Mouse (Mus musculus): ENCODE data around the gene Zdhhc22. TPM values are rescaled to one million over a fixed set of nuclear protein-coding genes. Genes with fewer than 3 reads are reported as not detected.

Zdhhc22 gene
- polyA plus RNA-seq, 1 experiment, result not detected

- Histone ChIP-seq H3K4me3 (replicated peaks; ENCODE audit: control insufficient read depth, low read depth, low read length) (no peak overlapping the region), H3K27ac (ENCODE audit: control insufficient read depth, insufficient read depth, low read depth, low read length, poor library complexity) (no peak overlapping the region), H3K4me1 (ENCODE audit: control insufficient read depth, insufficient read depth, low read length) (no peaks in the 10 kb centered on the region)
- 31% methylated on average over 4 of the region's 4 CpGs for WGBS
- TF ChIP-seq POLR2A (IDR thresholded peaks at IDR 0.05; ENCODE audit: borderline replicate concordance, control insufficient read depth, low read depth, low read length) (no peak), CTCF (IDR thresholded peaks at IDR 0.05; ENCODE audit: control insufficient read depth, insufficient read depth, low read length) (no peak)
These were observed 3.9 kb upstream of the Zdhhc22 start for GRCm38 (mm10) chr12:86994166-86994565.

GRCm38 (mm10) chr12:86990755-86991110 is 503 bp upstream of the Zdhhc22 start:
- Histone ChIP-seq H3K27ac (ENCODE audit: control insufficient read depth, insufficient read depth, low read depth, low read length, poor library complexity) (no peak overlapping the region), H3K4me3 (replicated peaks; ENCODE audit: control insufficient read depth, low read depth, low read length) (no peak overlapping the region), H3K4me1 (ENCODE audit: control insufficient read depth, insufficient read depth, low read length) (no peaks in the 10 kb centered on the region)
- WGBS, result 41% methylated on average over 2 of the region's 2 CpGs
- TF ChIP-seq CTCF (IDR thresholded peaks at IDR 0.05; ENCODE audit: control insufficient read depth, insufficient read depth, low read length) (no peak), POLR2A (IDR thresholded peaks at IDR 0.05; ENCODE audit: borderline replicate concordance, control insufficient read depth, low read depth, low read length) (no peak)

- 14% methylated on average over 15 of the region's 15 CpGs for WGBS
- TF ChIP-seq CTCF (IDR thresholded peaks at IDR 0.05; ENCODE audit: control insufficient read depth, insufficient read depth, low read length) (no peak), POLR2A (IDR thresholded peaks at IDR 0.05; ENCODE audit: borderline replicate concordance, control insufficient read depth, low read depth, low read length) (no peak)
- Histone ChIP-seq H3K27ac (ENCODE audit: control insufficient read depth, insufficient read depth, low read depth, low read length, poor library complexity) (no peak overlapping the region), H3K4me1 (ENCODE audit: control insufficient read depth, insufficient read depth, low read length) (no peaks in the 10 kb centered on the region), H3K4me3 (replicated peaks; ENCODE audit: control insufficient read depth, low read depth, low read length) (no peak overlapping the region)
These were observed 852 bp downstream of the Zdhhc22 start for GRCm38 (mm10) chr12:86989378-86989777.

GRCm38 (mm10) chr12:86988227-86988626 is 2.0 kb downstream of the Zdhhc22 start:
- Histone ChIP-seq H3K4me1 (ENCODE audit: control insufficient read depth, insufficient read depth, low read length) (no peaks in the 10 kb centered on the region), H3K27ac (ENCODE audit: control insufficient read depth, insufficient read depth, low read depth, low read length, poor library complexity) (no peak overlapping the region), H3K4me3 (replicated peaks; ENCODE audit: control insufficient read depth, low read depth, low read length) (no peak overlapping the region)
- WGBS, result 35% methylated on average over 16 of the region's 16 CpGs
- TF ChIP-seq CTCF (IDR thresholded peaks at IDR 0.05; ENCODE audit: control insufficient read depth, insufficient read depth, low read length) (no peak), POLR2A (IDR thresholded peaks at IDR 0.05; ENCODE audit: borderline replicate concordance, control insufficient read depth, low read depth, low read length) (no peak)

- TF ChIP-seq CTCF (IDR thresholded peaks at IDR 0.05; ENCODE audit: control insufficient read depth, insufficient read depth, low read length) (no peak), POLR2A (IDR thresholded peaks at IDR 0.05; ENCODE audit: borderline replicate concordance, control insufficient read depth, low read depth, low read length) (no peak)
- Histone ChIP-seq H3K4me1 (ENCODE audit: control insufficient read depth, insufficient read depth, low read length) (no peaks in the 10 kb centered on the region), H3K27ac (ENCODE audit: control insufficient read depth, insufficient read depth, low read depth, low read length, poor library complexity) (no peak overlapping the region), H3K4me3 (replicated peaks; ENCODE audit: control insufficient read depth, low read depth, low read length) (no peak overlapping the region)
- WGBS, result 54% methylated on average over 4 of the region's 4 CpGs
These were observed 3.7 kb downstream of the Zdhhc22 start for GRCm38 (mm10) chr12:86986562-86986961.

GRCm38 (mm10) chr12:86984194-86984555 is 6.1 kb downstream of the Zdhhc22 start:
- H3K4me1 ChIP-seq (ENCODE audit: control insufficient read depth, insufficient read depth, low read length), result no peaks in the 10 kb centered on the region
- 6% methylated on average over 6 of the region's 6 CpGs for WGBS
- no peak overlapping the region for H3K4me3 ChIP-seq (replicated peaks; ENCODE audit: control insufficient read depth, low read depth, low read length)
- no peak overlapping the region for H3K27ac ChIP-seq (ENCODE audit: control insufficient read depth, insufficient read depth, low read depth, low read length, poor library complexity)
- TF ChIP-seq POLR2A (IDR thresholded peaks at IDR 0.05; ENCODE audit: borderline replicate concordance, control insufficient read depth, low read depth, low read length) (no peak), CTCF (IDR thresholded peaks at IDR 0.05; ENCODE audit: control insufficient read depth, insufficient read depth, low read length) (no peak)

- no peaks in the 10 kb centered on the region for H3K4me1 ChIP-seq (ENCODE audit: control insufficient read depth, insufficient read depth, low read length)
- WGBS, result 6% methylated on average over 28 of the region's 28 CpGs
- no peak for TF ChIP-seq CTCF (IDR thresholded peaks at IDR 0.05; ENCODE audit: control insufficient read depth, insufficient read depth, low read length)
- no peak for TF ChIP-seq POLR2A (IDR thresholded peaks at IDR 0.05; ENCODE audit: borderline replicate concordance, control insufficient read depth, low read depth, low read length)
- H3K27ac ChIP-seq (ENCODE audit: control insufficient read depth, insufficient read depth, low read depth, low read length, poor library complexity), result no peak overlapping the region
- H3K4me3 ChIP-seq (replicated peaks; ENCODE audit: control insufficient read depth, low read depth, low read length), result no peak overlapping the region
These were observed 6.6 kb downstream of the Zdhhc22 start for GRCm38 (mm10) chr12:86983470-86984193.

GRCm38 (mm10) chr12:86981180-86981579 is 9.1 kb downstream of the Zdhhc22 start:
- WGBS, result 30% methylated on average over 9 of the region's 9 CpGs
- Histone ChIP-seq H3K27ac (ENCODE audit: control insufficient read depth, insufficient read depth, low read depth, low read length, poor library complexity) (no peak overlapping the region), H3K4me1 (ENCODE audit: control insufficient read depth, insufficient read depth, low read length) (no peaks in the 10 kb centered on the region), H3K4me3 (replicated peaks; ENCODE audit: control insufficient read depth, low read depth, low read length) (no peak overlapping the region)
- TF ChIP-seq CTCF (IDR thresholded peaks at IDR 0.05; ENCODE audit: control insufficient read depth, insufficient read depth, low read length), result peak; percentile 30; the same call in 1 of the 2 replicates
- TF ChIP-seq POLR2A (IDR thresholded peaks at IDR 0.05; ENCODE audit: borderline replicate concordance, control insufficient read depth, low read depth, low read length), result no peak

- TF ChIP-seq POLR2A (IDR thresholded peaks at IDR 0.05; ENCODE audit: borderline replicate concordance, control insufficient read depth, low read depth, low read length) (no peak), CTCF (IDR thresholded peaks at IDR 0.05; ENCODE audit: control insufficient read depth, insufficient read depth, low read length) (no peak)
These were observed 12.4 kb downstream of the Zdhhc22 start for GRCm38 (mm10) chr12:86977833-86978232.

More at GRCm38 (mm10) chr12:86977833-86978232, 12.4 kb downstream of the Zdhhc22 start:
- WGBS, result 32% methylated on average over 15 of the region's 15 CpGs
- H3K27ac ChIP-seq (ENCODE audit: control insufficient read depth, insufficient read depth, low read depth, low read length, poor library complexity), result no peak overlapping the region
- no peak overlapping the region for H3K4me3 ChIP-seq (replicated peaks; ENCODE audit: control insufficient read depth, low read depth, low read length)
- H3K4me1 ChIP-seq (ENCODE audit: control insufficient read depth, insufficient read depth, low read length), result no peaks in the 10 kb centered on the region

Measured in bone marrow, adult 2 months (tissue).